Mouse (Mus musculus) hindbrain, embryonic 16.5 days (tissue): ENCODE measurements around the gene Slc25a43. TPM values are rescaled to one million over a fixed set of nuclear protein-coding genes. Genes with fewer than 3 reads are reported as not detected.

Source experiments
- polyA plus RNA-seq: library from polyadenylated mRNA; unstranded; fragments of >200 nt; fragmentation: Nextera tagmentation; extraction: Ambion mirVana; gene quantifications from 2 replicates; pipeline ENCODE4 v1.2.1, GENCODE M21; 2015

Slc25a43 gene
- polyA plus RNA-seq, 1 experiment from 2014 or later = 0.81 TPM

Other genes with a start within 250 kb of the Slc25a43 start
- gene Pgrmc1, start 145.5 kb upstream of the Slc25a43 start, polyA plus RNA-seq = 618 and 663 TPM in 2 replicates
- gene Akap17b, start 98.3 kb upstream of the Slc25a43 start, polyA plus RNA-seq = 5.4 and 5.8 TPM in 2 replicates
- gene Slc25a5, start 52.0 kb downstream of the Slc25a43 start, polyA plus RNA-seq = 543 and 586 TPM in 2 replicates
- 117 and 118 TPM in 2 replicates for gene Ube2a, start 130.2 kb downstream of the Slc25a43 start, polyA plus RNA-seq
- 22.9 and 24.6 TPM in 2 replicates for gene C330007P06Rik, start 130.5 kb downstream of the Slc25a43 start, polyA plus RNA-seq
- gene Nkrf, start 159.2 kb downstream of the Slc25a43 start, polyA plus RNA-seq = 18.9 and 19.1 TPM in 2 replicates
- 77.8 and 78.0 TPM in 2 replicates for gene Sept6, start 248.1 kb downstream of the Slc25a43 start, polyA plus RNA-seq